Mouse (Mus musculus): ENCODE data around the gene Ttll9.

DNA sequence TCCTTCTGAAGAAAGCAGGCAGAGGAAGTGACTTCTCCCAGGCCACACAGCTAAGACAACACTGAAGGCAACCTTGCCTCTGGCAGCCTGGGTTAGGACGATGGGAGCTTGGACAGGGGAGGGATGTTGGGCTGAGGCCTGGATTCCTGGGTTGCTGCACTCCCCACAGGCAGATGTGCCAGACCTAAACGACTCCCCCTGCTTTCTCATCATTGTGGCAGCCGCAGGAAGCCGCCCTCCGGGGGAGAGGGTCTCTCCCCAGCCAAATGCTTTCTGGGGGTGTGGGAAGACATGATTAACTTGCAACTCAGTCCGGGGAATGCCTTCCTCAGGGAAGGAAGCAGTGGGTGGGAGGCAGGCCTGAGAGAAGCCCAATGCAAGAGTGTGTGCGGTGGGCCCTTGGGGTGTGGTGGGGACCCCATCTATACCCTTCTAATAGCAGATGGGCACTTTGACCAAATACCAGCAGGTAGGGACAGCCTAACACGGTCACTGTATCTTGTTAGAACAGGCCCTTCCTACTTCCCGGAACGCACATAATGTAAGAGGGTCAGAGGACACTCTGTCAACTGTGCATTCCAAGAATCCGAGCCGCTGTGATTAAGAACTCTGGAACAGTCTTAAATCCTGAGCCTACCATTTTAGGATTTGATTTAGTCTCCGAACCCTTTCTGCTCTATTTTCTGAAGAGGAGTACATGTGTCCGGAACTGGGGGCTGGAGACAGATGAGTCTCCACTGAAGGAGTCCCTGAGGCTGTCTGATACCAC is 33.9 kb upstream of the Ttll9 start:
- no peak for TF ChIP-seq POLR2A (IDR thresholded peaks at IDR 0.05; ENCODE audit: insufficient read length, low read depth)
- no peak for TF ChIP-seq E2F4 (IDR thresholded peaks at IDR 0.05; ENCODE audit: insufficient read depth)
- TF ChIP-seq POLR2AphosphoS2 (IDR thresholded peaks at IDR 0.05; ENCODE audit: insufficient read length, low read depth) = no peak
- TF ChIP-seq MAX (IDR thresholded peaks at IDR 0.05; ENCODE audit: low read depth) = no peak
- no peak for TF ChIP-seq TCF3 (IDR thresholded peaks at IDR 0.05; ENCODE audit: insufficient read length, low read depth)
- TF ChIP-seq MYOG (IDR thresholded peaks at IDR 0.05; ENCODE audit: control insufficient read depth in 1 of 3, insufficient read depth in 1 of 3, insufficient read length in 2 of 3, low read depth in 2 of 3) = no peak
- no peak for TF ChIP-seq TCF12 (IDR thresholded peaks at IDR 0.05; ENCODE audit: insufficient read depth, poor library complexity, severe bottlenecking)
- TF ChIP-seq USF1 (IDR thresholded peaks at IDR 0.05; ENCODE audit: low read depth) = no peak
- TF ChIP-seq SRF (IDR thresholded peaks at IDR 0.05; ENCODE audit: control insufficient read depth, insufficient read length, low read depth) = no peak
